Mouse (Mus musculus) liver, embryonic 14.5 days (tissue): Measurements from ENCODE around the gene Zmiz1. TPM values are rescaled to one million over a fixed set of nuclear protein-coding genes. Genes with fewer than 3 reads are reported as not detected.

ENCODE experiments used
- ATAC-seq: fragments of 200-750 bp; cut with Nextera tagmentation; 2 replicates; pipeline ENCODE4 v1.8.0; 2017; ENCODE audit warnings: moderate number of reproducible peaks, mild to moderate bottlenecking, moderate library complexity; ENCODE audit not compliant: insufficient read depth
- DNase-seq, 3 experiments: peaks; one replicate each; pipeline ENCODE4 v3.0.0-alpha.2; 2012 to 2013; ENCODE audit warnings: low read depth in 3 of 3, low spot score in 3 of 3
- H3K27ac ChIP-seq: fragments of 300-500 bp; sonication (generic); 2 replicates; pipeline ENCODE4 v1.5.1; 2014; ENCODE audit warnings: moderate library complexity, mild to moderate bottlenecking, control low read depth, inconsistent platforms
- H3K27me3 ChIP-seq: fragments of 300-500 bp; sonication (generic); 2 replicates; pipeline ENCODE4 v1.6.1; 2014; ENCODE audit warnings: mild to moderate bottlenecking, low read length, moderate library complexity; ENCODE audit not compliant: control insufficient read depth, insufficient read depth
- H3K36me3 ChIP-seq: fragments of 300-500 bp; sonication (generic); replicated peaks from 2 replicates; pipeline ENCODE4 v1.6.1; 2014; ENCODE audit warnings: low read depth; ENCODE audit not compliant: control insufficient read depth, insufficient read depth
- H3K4me1 ChIP-seq, 2 experiments: fragments of 200-500 bp in 1 of 2; fragments of 300-500 bp in 1 of 2; sonication (generic) in 1 of 2; replicated peaks; 2 replicates each; pipeline ENCODE4 v1.6.1; 2012 to 2014; ENCODE audit warnings: antibody characterized with exemption in 1 of 2, inconsistent platforms in 1 of 2, low read length in 1 of 2; ENCODE audit not compliant: control insufficient read depth in 2 of 2, insufficient read depth in 2 of 2
- H3K4me2 ChIP-seq: fragments of 300-500 bp; sonication (generic); 2 replicates; pipeline ENCODE4 v1.6.1; 2014; ENCODE audit warnings: low read depth, mild to moderate bottlenecking, control low read depth, moderate library complexity
- H3K4me3 ChIP-seq, 2 experiments: fragments of 200-500 bp in 1 of 2; fragments of 300-500 bp in 1 of 2; sonication (generic) in 1 of 2; 2 replicates each; pipeline ENCODE4 v1.5.1; 2012 to 2014; ENCODE audit warnings: low read depth in 2 of 2, low read length in 2 of 2, mild to moderate bottlenecking in 2 of 2, control low read depth in 1 of 2, inconsistent platforms in 1 of 2, moderate library complexity in 1 of 2; ENCODE audit not compliant: insufficient read depth in 1 of 2
- H3K9ac ChIP-seq: fragments of 300-500 bp; sonication (generic); replicated peaks from 2 replicates; pipeline ENCODE4 v1.6.1; 2014; ENCODE audit warnings: mild to moderate bottlenecking, control low read depth, moderate library complexity
- H3K9me3 ChIP-seq: fragments of 300-500 bp; sonication (generic); 2 replicates; pipeline ENCODE4 v1.6.1; 2016; ENCODE audit warnings: low read length, mixed read lengths; ENCODE audit not compliant: control insufficient read depth
- CTCF ChIP-seq: IDR thresholded peaks from 2 replicates; pipeline ENCODE4 v1.5.1; 2016; ENCODE audit warnings: antibody characterized with exemption, low read depth, control low read depth
- EP300 ChIP-seq: IDR thresholded peaks from 2 replicates; pipeline ENCODE4 v1.6.1; 2016; ENCODE audit warnings: antibody characterized with exemption, low read depth
- WGBS: fragments of 180-500 bp; shearing (Covaris S2); extraction: QIAGEN DNeasy Blood & Tissue Kit; methylation state at CpG from one replicate; pipeline ENCODE4 v1.1.7; 2014; ENCODE audit not compliant: insufficient replicate concordance; 5-methylcytosine and 5-hydroxymethylcytosine counted together
- polyA plus RNA-seq, 2 experiments: library from polyadenylated mRNA; depleted of rRNA in 1 of 2; stranded (reverse) in 1 of 2; unstranded in 1 of 2; fragments of >200 nt; fragmentation: Nextera tagmentation in 1 of 2; extraction: Ambion mirVana in 1 of 2; gene quantifications; 2 replicates each; pipeline versions ENCODE4 v1.2.1 to v1.2.3; 2012 to 2014

The Zmiz1 gene
- polyA plus RNA-seq, 2 experiments = 3.4 to 4.0 TPM

DNA sequence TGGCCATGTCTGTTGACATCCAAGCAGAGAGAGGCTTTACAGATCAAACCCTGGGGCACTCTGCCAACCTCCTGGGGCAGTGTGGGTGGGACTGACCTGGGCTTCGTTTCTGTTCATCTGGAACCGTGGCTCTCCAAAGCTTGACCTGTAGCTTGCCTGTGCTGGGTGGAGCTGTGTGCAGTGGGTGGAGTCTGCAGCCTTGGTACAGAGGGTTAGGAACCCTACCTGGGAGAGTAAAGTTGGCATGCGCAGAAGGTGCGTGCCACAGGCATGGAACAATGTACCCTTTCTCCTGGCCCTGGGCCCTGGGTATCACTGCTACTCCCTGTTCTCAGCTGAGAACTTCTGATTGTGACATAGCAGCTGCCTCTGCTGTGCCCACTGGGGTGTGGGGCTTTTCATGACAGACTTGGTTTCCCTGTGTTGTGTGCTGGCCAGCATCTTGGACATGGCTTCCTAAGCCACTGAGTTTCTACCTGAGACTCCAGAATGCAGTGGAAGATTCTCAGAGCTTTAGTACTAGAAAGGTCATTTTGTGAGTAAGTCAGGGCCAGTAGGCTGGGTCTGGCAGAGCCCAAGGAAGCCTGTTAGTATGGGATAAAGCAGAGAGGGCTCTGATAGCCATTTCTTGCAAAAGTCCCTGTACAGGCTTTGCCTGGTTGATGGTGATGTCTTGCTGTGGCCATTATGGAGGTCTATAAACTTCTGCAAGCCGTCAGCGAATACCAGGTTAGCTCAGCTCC lies 30.5 kb downstream of the Zmiz1 start:
- WGBS = 66% methylated on average over 6 of the region's 6 CpGs
- Histone ChIP-seq H3K27ac (no peak overlapping the region; the same call in 1 of the 2 replicates), H3K4me2 (no peak overlapping the region), H3K9me3 (no peaks in the 10 kb centered on the region), H3K27me3 (no peaks in the 10 kb centered on the region), H3K36me3 (no peaks in the 10 kb centered on the region), H3K4me1 (peaks cover 61 to 77% of the 10 kb centered on the region in 2 experiments), H3K4me3 (no peak overlapping the region), H3K9ac (no peak overlapping the region)
- no peak for DNase-seq
- no peak for TF ChIP-seq CTCF
- TF ChIP-seq EP300 = no peak
- ATAC-seq = peak; percentile 16; the same call in 1 of the 2 replicates

DNA sequence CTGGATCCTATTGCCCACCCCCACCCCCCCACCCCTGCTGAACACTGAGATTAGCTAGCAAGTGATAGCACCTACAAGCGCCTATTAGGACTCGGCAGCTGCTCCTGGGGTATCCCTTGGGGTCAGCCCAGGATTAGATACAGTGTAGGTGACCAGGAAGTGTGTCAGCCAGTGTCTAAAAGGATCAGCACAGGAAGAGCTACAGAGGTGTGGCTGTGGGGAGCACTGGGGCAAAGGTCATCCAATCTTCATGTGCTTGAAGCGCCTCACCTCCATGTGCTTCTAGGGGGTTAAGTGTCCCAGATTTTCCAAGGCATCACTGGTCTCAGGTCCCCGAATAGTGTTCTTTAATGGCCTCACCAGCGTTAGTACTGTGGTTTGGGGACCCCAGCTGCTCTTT lies 33.0 kb downstream of the Zmiz1 start:
- 73% methylated on average over 5 of the region's 5 CpGs for WGBS
- no peaks in the 10 kb centered on the region for H3K27me3 ChIP-seq
- no peak overlapping the region for H3K4me2 ChIP-seq
- no peak overlapping the region for H3K9ac ChIP-seq
- DNase-seq (no peak), ATAC-seq (no peak)
- H3K4me1 ChIP-seq = peaks cover 71 to 86% of the 10 kb centered on the region in 2 experiments
- no peaks in the 10 kb centered on the region for H3K36me3 ChIP-seq
- TF ChIP-seq EP300 (no peak), CTCF (no peak)
- no peaks in the 10 kb centered on the region for H3K9me3 ChIP-seq
- H3K27ac ChIP-seq = no peak overlapping the region
- H3K4me3 ChIP-seq = no peak overlapping the region

DNA sequence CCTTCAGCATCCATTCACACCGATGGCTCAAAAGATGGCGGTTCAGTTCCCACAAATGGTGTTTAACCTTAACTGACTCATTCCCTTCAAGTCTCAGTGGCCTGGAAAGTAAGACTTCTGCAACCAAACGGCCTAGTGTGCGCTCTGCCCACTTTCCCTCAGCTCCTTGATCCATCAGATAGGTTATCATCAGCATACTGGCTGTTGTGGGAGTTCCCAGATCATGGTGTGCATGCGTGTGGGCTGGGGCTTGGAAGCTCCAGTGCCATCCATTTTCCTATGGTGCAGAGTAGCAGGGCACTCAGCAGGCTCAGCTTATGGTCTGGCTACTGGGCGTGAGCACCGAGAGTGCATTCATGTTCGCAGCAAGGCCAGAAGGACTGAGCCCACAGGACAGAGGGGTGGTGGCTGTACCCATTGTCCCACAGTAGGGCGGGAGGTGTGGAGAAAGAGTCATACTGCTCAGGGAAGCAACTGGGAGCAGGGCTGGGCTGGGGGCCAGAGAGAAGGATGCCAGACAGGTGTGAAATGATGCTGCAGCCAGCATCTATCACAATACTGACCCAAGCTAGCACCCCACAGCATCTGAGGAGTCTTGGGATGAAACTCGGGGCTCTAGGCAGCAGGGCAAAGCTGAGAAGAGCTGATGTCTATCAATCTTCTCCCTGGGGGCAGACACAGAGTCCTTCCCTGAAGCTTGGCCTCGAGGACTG lies 33.7 kb downstream of the Zmiz1 start:
- 53% methylated on average over 11 of the region's 11 CpGs for WGBS
- peak; percentile 66 for ATAC-seq
- DNase-seq = no peak
- H3K36me3 ChIP-seq = no peaks in the 10 kb centered on the region
- H3K27ac ChIP-seq = no peak overlapping the region
- H3K4me2 ChIP-seq = no peak overlapping the region
- H3K9me3 ChIP-seq = no peaks in the 10 kb centered on the region
- no peak overlapping the region for H3K9ac ChIP-seq
- H3K4me3 ChIP-seq = no peak overlapping the region
- peak; percentile 56 for TF ChIP-seq EP300
- TF ChIP-seq CTCF = no peak
- peaks cover 67 to 79% of the 10 kb centered on the region in 2 experiments for H3K4me1 ChIP-seq
- H3K27me3 ChIP-seq = no peaks in the 10 kb centered on the region

DNA sequence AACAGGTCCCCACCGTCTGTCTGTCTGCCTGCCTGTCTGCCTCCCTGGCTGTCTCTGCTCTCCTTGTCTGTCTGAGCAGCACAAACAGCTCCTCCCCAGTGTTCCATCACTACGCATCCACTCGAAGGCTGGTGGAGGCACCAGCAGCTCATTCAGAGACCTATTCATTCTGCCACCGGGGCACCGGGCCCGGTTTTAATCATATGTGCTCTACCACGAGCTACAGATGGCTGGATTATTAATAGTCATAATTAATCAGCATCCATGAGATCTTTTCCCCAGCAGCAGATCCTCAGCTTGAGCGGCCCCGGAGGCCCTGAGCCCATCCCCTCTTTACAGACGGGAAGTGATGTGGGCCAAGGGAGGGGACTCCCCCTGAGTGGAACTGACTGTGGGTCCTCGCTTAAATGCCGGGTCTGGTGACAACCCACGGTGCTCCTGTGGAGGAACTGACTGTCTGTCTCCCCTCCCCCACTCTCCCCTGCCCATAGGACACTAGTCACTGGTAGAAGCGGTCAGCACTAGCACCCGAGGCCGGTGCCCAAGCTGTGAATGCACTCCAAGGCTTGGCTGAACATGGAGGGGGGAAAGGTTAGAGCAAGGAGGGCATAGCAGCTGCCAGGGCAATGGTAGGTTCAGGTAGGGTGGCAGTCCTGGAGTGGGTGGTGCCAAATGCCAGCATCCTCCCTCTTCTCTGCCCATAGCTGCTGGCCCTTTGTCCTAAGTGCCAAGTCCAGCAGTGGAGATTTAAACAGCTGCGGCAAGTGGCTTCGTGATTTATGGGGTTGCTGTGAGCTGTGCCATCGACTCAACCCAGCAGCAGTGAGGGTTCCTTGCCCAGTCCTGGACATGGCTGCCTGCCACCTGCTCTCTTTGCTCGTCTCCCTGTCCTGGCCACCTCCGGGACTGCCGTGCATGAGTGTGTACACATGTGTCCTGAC lies 34.6 kb downstream of the Zmiz1 start:
- ATAC-seq (no peak), DNase-seq (no peak)
- 67% methylated on average over 22 of the region's 22 CpGs for WGBS
- Histone ChIP-seq H3K4me3 (no peak overlapping the region), H3K27ac (no peak overlapping the region), H3K4me2 (no peak overlapping the region), H3K36me3 (no peaks in the 10 kb centered on the region), H3K9me3 (no peaks in the 10 kb centered on the region), H3K9ac (no peak overlapping the region), H3K27me3 (no peaks in the 10 kb centered on the region), H3K4me1 (peaks cover 58 to 72% of the 10 kb centered on the region in 2 experiments)
- TF ChIP-seq EP300 = no peak
- no peak for TF ChIP-seq CTCF
